Mouse (Mus musculus) CH12.LX (cell line): ENCODE measurements at regions not wholly inside any gene's neighbourhood (a gene's known extent, or its start where the extent isn't known, plus 50 kb on each side); places are given as distances from the start of the nearest gene placed in this dataset.

Experiments used
- CTCF ChIP-seq, 2 experiments: IDR thresholded peaks in 1 of 2; conservative IDR thresholded peaks in 1 of 2; 2 replicates each; pipeline ENCODE4 v1.5.1; 2011 to 2012; ENCODE audit warnings: low read depth in 2 of 2, low read length in 2 of 2, improper control_type of control experiment in 1 of 2, inconsistent platforms in 1 of 2, mild to moderate bottlenecking in 1 of 2, moderate library complexity in 1 of 2
- ETS1 ChIP-seq: conservative IDR thresholded peaks from 2 replicates; pipeline ENCODE4 v1.6.1; 2012; ENCODE audit warnings: low read depth, mild to moderate bottlenecking, inconsistent platforms, low read length, improper control_type of control experiment, moderate library complexity
- GABPA ChIP-seq: IDR thresholded peaks from 2 replicates; pipeline ENCODE4 v1.6.1; 2012; ENCODE audit warnings: low read depth, low read length, improper control_type of control experiment, inconsistent platforms; ENCODE audit not compliant: insufficient replicate concordance
- HCFC1 ChIP-seq: IDR thresholded peaks from 2 replicates; pipeline ENCODE4 v1.6.1; 2012; ENCODE audit warnings: low read depth, mild to moderate bottlenecking, inconsistent platforms, low read length, improper control_type of control experiment
- MAFK ChIP-seq: IDR thresholded peaks from 2 replicates; pipeline ENCODE4 v1.6.1; 2011; ENCODE audit warnings: low read length, improper control_type of control experiment; ENCODE audit not compliant: insufficient replicate concordance
- MAX ChIP-seq: IDR thresholded peaks from 2 replicates; pipeline ENCODE4 v1.6.1; 2011; ENCODE audit warnings: low read length, improper control_type of control experiment
- MAZ ChIP-seq: IDR thresholded peaks from 2 replicates; pipeline ENCODE4 v1.6.1; 2012; ENCODE audit warnings: low read depth, mild to moderate bottlenecking, inconsistent platforms, low read length, improper control_type of control experiment, moderate library complexity
- NRF1 ChIP-seq: IDR thresholded peaks from 2 replicates; pipeline ENCODE4 v1.6.1; 2014; ENCODE audit warnings: low read depth, mild to moderate bottlenecking, inconsistent platforms, low read length, improper control_type of control experiment, moderate library complexity
- POLR2A ChIP-seq: IDR thresholded peaks from 2 replicates; pipeline ENCODE4 v1.6.1; 2011; ENCODE audit warnings: low read depth, mild to moderate bottlenecking, improper control_type of control experiment, low read length
- POLR2AphosphoS2 ChIP-seq: IDR thresholded peaks from 2 replicates; pipeline ENCODE4 v1.6.1; 2011; ENCODE audit warnings: low read depth, low read length, improper control_type of control experiment
- RAD21 ChIP-seq: IDR thresholded peaks from 2 replicates; pipeline ENCODE4 v1.6.1; 2011; ENCODE audit warnings: low read depth, mild to moderate bottlenecking, low read length, improper control_type of control experiment, moderate library complexity
- RCOR1 ChIP-seq: conservative IDR thresholded peaks from 2 replicates; pipeline ENCODE4 v1.6.1; 2012; ENCODE audit warnings: low read depth, mild to moderate bottlenecking, inconsistent platforms, low read length, improper control_type of control experiment
- ZNF384 ChIP-seq: IDR thresholded peaks from 2 replicates; pipeline ENCODE4 v1.6.1; 2012; ENCODE audit warnings: low read depth, low read length, improper control_type of control experiment, inconsistent platforms

DNA sequence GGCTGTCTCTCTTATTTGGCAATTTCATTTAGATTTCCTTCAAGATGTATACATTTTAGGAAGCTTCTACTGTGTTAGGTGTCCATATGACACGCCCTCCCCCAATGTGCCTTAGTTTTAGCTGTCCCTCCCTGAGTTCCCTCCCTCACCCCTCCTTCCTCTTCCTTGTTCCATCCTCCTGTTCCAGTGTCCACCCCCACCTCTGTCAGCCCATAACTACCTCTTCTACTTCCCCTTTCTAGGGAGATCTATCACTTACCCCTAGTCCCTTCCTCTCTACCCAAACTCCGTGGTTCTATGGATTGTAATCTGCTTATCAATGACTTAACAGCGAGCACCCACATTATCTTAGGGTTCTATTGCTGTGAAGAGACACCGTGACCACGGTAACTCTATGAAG lies 183.2 kb upstream of the Unc93a2 start:
- TF ChIP-seq ZNF384 (no peak), CTCF (conservative IDR thresholded peaks at IDR 0.05 in 1 of 2, IDR thresholded peaks at IDR 0.05 in 1 of 2; ENCODE audit: low read depth in 2 of 2, low read length in 2 of 2) (no peak), NRF1 (no peak), POLR2A (no peak), MAZ (no peak), GABPA (no peak), RAD21 (no peak), HCFC1 (no peak), MAFK (no peak), POLR2AphosphoS2 (no peak), RCOR1 (no peak), ETS1 (no peak), MAX (no peak)
